Mouse (Mus musculus): ENCODE results near the gene Pea15a. TPM values are rescaled to one million over a fixed set of nuclear protein-coding genes. Genes with fewer than 3 reads are reported as not detected.
"Not testable (repeated sequence)": the region's sequence is repeated elsewhere in the genome, so short reads cannot be mapped to it uniquely, and the experiment has no call there.

Gene Pea15a
- 10 to 100 TPM; 55.2 to 72.6 TPM for total RNA-seq (2021)
- long read RNA-seq, experiment 1, transcript Pea15a-201 (4 exons, 2,501 nt), result major isoform, 105 of 124 reads
- long read RNA-seq, experiment 1, partial matches to known transcripts, result 3 of 124 reads
- long read RNA-seq, experiment 1, other reads (novel, unspliced or antisense), result 13 of 124 reads
- long read RNA-seq, experiment 2, transcript Pea15a-203 (2 exons, 980 nt), result minor isoform, 24 of 171 reads
- long read RNA-seq, experiment 2, transcript Pea15a-201 (4 exons, 2,501 nt), result major isoform, 122 of 171 reads
- long read RNA-seq, experiment 2, partial matches to known transcripts, result 4 of 171 reads
- long read RNA-seq, experiment 2, other reads (novel, unspliced or antisense), result 20 of 171 reads

- DNase-seq (ENCODE audit: low spot score in 2 of 2), result peak; percentile 80 to 84
Measured at GRCm38 (mm10) chr1:172206141-172206917, at the start of gene Pea15a. TSS of gene Pea15a (minus strand) at chr1:172206804.

DNA sequence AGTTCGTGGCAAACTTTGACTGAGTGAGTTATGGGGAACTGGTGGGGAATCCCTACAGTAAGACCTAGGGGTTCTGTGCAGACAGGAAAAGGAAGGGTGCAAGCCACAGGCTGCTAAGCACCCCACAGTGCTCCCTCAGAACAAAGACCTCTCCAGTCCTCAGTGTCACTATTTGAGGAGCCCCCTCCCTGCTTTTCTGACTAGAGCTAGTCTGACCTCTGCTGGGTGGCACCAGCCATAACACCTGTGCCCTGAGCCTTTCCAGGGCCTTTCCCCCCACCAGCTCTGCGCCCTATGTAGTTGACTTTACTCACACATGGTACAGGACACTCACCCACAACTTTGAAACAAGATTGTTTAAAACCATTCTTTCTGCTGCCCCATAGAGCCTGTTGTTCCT lies 41.1 kb upstream of the Pea15a start:
- no peak for DNase-seq (ENCODE audit: low spot score in 2 of 2)

GRCm38 (mm10) chr1:172247216-172247615 lies 40.6 kb upstream of the Pea15a start:
- no peak for DNase-seq (ENCODE audit: low spot score in 2 of 2)

DNA sequence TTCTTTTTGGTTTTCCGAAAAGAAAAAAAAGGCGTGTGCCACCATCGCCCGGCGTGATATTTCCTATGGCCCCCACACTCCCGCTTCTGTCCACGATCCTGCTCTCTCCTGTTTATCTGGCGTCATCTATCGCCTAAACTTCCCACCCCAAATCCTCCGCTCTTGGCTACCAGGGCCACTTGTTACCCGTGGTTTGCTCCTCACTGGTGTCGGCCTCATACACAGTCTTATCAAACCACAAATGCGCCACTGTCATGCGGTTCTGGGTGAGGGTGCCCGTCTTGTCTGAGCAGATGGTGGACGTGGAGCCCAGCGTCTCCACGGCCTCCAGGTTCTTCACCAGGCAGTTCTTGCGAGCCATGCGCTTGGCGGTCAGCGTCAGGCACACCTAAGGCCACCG lies 38.0 kb upstream of the Pea15a start:
- DNase-seq (ENCODE audit: low spot score in 2 of 2), result not testable (repeated sequence)

DNA sequence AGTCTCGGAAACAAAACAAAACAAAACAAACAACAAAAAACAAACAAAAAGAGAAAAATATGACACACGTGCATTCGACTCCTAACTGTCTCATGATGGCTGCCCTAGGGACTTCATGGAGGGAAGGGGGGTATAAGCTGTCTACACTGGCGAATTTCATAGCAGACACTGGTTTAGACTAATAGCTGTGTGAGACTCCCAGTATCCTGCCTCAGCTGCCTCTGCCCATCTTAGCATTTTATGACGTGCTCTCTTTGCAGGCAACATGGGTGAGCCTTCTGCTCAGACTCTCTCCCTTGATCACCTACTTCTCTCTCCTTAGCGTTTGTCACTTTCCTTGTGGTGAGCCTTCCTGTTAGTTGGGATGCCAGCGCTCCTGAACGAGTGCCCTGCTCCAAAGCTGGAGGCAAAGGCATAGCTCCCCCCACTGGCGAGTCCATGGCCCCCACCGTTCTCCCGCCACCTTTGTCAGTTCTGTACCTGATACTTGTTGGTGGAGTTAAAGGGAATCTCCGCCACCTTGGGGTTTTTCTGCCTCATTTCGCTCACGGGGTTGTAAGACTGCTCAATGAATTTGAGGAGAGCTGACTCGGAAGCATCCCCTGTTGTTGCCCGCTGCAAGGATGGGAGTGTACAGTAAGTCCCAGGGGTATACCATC lies 37.1 kb upstream of the Pea15a start:
- DNase-seq (ENCODE audit: low spot score in 2 of 2), result no peak

- DNase-seq (ENCODE audit: low spot score in 2 of 2), result no peak
Measured at GRCm38 (mm10) chr1:172242401-172242800, 35.8 kb upstream of the Pea15a start.

DNA sequence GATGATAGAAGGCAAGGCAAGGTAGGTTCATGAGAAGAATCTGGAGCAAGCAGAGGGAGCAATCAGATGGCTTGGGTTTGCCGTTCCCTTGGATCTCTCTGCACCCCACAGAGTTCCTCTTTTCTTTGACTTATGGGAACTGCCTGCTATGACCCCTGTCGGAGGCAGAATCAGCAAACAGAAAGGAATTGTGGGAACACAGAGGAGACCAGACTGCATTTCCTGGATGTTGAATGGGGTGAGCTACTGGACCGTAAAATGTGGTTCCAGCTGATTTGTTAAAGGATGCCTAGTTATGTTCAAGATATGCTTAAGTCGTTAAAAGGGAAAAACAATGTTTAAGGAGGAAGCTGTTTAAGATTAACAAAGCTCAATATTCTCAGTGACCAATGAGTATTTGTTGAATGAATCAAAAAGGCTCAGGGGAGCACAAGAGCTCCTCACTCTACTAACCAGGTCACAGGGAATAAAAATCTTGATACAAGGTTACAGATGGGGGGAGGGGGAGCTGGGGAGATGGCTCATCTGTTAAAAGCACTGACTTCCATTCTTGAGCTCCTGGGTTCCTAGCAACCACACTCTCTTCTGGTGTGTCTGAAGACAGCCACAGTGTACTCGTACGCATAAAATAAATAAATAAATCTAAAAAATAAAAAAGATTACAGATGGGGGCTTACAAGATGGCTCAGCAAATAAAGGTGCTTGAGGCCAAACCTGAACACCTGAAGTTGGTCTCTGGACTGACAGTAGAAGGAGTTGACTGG lies 34.5 kb upstream of the Pea15a start:
- no peak for DNase-seq (ENCODE audit: low spot score in 2 of 2)

DNA sequence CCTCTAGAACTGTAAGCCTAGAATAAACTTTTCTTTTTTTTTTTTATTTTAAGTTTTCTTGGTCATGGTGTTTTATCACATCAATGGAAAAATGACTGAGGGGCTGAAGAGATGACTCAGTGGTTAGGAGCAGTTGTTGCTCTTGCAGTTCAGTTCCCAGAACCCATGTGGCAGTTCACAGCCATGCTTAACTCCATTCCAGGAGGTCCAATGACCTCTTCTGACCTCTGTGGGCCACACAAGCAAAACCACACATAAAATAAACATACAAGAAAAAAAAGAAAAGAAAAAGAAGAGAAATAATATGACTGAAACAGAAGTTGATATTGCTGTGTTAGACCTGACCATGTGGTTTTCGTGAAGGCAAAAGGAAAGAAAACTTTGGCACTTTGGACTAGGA lies 22.6 kb upstream of the Pea15a start:
- DNase-seq (ENCODE audit: low spot score in 2 of 2), result no peak

DNA sequence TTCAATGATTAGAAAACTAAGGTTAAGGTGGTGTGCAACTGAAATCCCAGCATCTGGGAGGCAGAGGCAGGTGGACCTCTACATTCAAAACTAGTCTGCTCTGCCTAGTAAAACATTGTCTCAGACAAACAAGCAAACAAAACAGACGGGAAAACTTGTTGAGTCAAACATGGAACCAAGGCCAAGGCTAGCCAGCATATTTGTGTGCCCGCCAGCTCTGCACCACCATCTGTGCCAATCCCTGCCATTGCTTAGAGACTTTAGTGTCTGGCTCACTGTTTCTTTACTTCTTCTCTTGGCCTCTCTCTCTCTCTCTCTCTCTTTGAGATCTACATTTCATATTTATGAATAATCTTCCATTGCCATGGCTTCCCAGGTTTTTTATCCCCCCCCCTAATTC lies 21.6 kb upstream of the Pea15a start:
- DNase-seq (ENCODE audit: low spot score in 2 of 2), result no peak

DNA sequence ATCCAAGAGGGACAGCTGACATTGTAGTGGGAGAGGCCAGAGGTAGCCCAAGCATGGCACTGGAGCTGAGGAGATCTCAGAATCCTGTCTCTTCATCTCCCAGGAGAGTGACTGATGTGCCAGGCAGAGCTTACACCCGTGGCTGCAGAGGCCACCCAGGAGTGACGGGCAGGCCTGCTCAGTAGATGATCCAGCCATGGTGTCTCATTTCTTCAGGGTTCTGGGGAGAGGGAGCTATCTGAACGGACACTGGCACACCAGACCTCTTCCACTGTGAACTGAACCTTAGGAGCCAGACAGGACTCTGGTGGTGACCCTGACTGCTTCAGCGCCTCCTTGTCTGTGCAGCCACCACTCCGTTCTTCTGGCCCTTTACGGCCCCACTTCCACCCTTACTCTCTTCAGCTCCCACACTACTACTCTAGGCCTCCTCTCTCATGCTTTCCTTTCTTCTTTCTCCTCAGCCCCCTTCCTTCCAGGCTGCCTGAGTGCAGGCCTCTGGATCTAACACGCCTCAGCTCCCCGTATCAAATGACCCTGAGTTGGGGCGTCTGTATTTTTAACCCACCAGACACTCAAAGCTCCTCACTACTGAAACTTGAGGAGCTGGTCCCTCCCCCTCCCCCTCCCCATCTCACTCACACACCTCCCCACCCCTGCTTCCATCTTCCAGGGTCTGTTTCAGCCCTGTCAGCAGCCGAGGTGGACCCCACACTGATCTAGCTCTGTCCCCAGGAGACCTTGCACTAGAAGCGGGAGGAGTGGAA lies 14.9 kb upstream of the Pea15a start:
- DNase-seq (ENCODE audit: low spot score in 2 of 2), result no peak

- peak in 1 of 2 experiments; percentile 36 for DNase-seq (ENCODE audit: low spot score in 2 of 2)
Measured at GRCm38 (mm10) chr1:172220414-172220813, 13.8 kb upstream of the Pea15a start.

DNA sequence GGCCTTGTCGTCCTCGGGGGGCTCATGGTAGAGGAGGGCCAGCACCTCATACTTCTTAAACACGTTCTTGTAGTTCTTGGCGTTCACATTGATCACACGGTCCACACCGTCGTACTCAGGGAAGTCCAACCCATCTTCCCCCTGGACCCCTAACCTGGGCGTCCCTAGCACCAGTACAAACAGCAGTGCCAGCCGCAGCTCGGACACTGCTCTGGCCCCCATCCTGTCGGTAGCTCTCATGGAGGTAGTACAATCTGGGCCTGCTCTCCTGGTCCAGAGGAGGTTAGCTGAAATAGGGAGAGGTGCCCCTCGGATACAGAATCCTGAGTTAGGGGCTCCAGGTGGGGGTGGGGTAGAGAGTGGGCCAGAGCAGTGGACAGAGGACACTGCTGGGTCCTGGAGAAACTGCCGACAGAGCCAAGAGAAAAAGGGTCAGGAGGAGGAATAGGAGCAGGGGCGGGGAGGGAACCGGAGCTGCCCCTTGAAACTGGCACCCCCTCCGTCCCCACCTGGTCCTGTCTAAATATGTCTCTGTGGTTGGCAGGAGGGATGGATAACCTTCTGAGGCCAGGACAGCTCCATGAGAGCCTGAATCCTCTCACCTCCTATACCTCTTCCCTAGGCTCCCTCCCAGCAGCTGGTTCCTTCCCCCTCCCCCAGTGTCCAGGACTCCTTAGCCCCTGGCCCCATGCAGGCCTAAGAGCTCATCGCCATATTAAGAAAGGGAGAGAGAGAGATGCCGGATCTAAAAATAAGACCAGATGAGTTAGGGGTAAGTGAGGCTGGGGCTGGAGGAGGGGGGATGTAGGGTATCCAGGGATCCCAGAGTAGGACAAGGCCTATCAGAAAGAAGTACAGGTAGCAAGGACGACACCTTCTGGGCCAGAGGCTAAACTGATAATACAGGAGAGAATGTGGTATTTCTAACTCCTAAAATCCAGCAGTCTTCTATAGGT lies 13.1 kb upstream of the Pea15a start, which contains the start of gene Casq1:
Gene Casq1, minus strand, starts transcription at position 418 of the 956 bp plus-strand sequence.
- DNase-seq (ENCODE audit: low spot score in 2 of 2), result no peak

GRCm38 (mm10) chr1:172218164-172218910 lies 11.7 kb upstream of the Pea15a start:
- DNase-seq (ENCODE audit: low spot score in 2 of 2), result no peak

DNA sequence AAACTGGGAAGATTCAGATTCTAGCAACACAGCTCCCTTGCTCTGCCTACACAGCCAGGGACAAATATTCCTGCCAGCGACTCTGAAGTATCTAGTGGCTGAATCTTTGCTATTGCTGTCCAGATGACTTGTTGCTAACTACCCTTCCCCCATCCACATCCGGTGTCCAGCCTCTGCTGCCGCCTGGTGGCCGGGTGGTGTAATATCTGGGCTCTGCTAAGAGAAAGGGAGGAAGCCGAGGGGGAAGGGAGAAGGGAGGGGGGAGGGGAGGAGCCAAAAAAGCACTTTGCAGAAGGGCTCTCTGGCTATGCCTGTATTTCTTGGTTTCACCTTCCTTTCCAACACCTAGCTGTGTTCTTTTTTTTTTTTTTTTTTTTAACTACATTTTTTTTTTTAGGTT lies 10.5 kb upstream of the Pea15a start:
- peak; percentile 94 to 97 for DNase-seq (ENCODE audit: low spot score in 2 of 2)

DNA sequence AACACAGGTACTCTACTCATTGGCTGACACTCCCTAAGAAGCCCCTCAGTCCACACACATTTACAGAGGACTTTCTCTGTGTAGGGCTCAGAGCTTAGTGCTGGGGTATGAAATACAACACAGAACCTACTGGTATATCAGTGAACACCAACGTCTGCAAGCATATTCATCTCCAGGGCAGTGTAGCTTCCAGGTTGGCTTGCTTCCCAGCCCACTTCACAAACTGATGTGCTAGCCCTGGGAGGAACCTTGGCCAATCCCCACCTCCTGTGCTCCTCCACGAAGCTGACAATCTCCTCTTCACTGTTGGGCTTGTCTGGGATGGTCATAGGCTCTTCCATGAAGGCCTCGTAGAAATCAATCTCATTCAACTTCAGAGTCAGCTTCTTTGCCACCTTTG lies 8.1 kb upstream of the Pea15a start:
- no peak for DNase-seq (ENCODE audit: low spot score in 2 of 2)

DNA sequence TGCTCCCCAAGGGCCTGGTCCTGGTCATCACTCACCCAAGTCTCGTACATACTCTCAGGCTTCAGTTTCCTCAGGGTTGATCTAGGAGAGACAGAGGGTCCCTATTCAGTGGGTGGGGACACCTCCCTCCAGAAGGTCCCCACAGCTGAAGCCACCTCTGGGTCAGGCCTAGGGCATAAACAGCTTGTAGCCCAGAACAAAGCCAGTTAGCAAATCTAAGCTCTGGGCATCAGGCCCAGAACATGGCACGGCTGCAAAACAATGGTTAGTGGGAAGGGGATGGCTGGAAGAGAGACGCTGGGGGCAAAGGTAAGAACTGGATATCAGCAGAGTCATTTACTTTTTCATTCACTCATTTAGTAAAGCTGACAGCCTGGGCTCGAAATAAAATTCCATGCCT lies 7.2 kb upstream of the Pea15a start:
- DNase-seq (ENCODE audit: low spot score in 2 of 2), result no peak

DNA sequence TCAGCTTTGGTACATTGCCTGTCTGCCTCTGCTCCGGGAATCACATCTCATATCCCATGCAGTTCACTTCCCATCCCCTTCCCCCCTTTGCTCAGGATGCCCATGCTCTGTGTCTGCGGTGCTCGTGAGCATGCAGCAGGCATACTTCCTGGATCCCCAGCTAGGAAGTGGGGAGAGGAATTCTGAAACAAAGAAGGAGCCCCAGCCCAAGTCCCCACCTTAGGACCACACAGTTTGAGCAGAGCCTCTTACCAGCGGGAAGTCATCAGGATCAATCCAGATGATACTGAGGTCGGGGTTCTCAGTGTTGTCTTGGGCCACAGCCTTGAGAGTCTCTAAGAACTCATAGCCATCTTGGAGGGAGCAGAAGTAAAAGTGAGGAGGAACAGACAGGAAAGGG lies 6.2 kb upstream of the Pea15a start:
- DNase-seq (ENCODE audit: low spot score in 2 of 2), result no peak

DNA sequence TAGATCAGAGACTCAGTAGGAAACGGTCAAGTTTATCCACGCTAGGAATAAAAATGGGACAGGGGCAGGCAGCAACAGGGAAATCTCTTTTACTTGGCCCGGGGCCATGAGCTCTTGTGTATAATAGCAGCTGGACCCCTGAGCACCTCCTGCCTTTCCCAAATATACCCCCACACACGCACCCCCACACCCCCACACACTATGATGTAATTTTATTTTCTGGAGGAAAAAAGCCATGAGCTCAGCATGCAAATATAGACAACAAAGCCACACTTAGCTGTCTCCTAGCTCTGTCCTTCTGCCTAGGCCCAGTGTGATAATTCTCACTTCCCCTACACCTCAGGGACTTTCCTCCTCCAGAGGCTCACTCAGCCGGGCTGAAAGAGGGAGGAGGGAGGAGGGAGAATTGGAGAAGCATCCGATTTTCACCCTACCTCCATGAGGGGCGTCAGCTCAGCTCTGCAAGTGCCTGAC lies 544 bp upstream of the Pea15a start:
- no peak for DNase-seq (ENCODE audit: low spot score in 2 of 2)

Data from adrenal gland, adult 18-20 months (tissue).